Mouse (Mus musculus) cerebellum, adult 2 months (tissue): ENCODE results near the gene Gimap7.

Experiments used
- CTCF ChIP-seq: fragments of 200-500 bp; IDR thresholded peaks from 2 replicates; pipeline ENCODE4 v1.5.1; 2011; ENCODE audit warnings: low read depth, mild to moderate bottlenecking, control low read depth, low read length, moderate library complexity, borderline replicate concordance; ENCODE audit not compliant: insufficient read depth
- POLR2A ChIP-seq: fragments of 200-500 bp; IDR thresholded peaks from 2 replicates; pipeline ENCODE4 v1.6.1; 2011; ENCODE audit warnings: low read length, control low read depth, borderline replicate concordance; ENCODE audit not compliant: insufficient read depth

- TF ChIP-seq POLR2A (no peak), CTCF (no peak)
Observed at GRCm38 (mm10) chr6:48698066-48698856, 20.2 kb upstream of the Gimap7 start.
